Mouse (Mus musculus): ENCODE data around the gene Olfr76. TPM values are rescaled to one million over a fixed set of nuclear protein-coding genes. Genes with fewer than 3 reads are reported as not detected.

The Olfr76 gene
- total and polyA plus RNA-seq, 3 experiments, result 0.03 TPM; not detected in 2

GRCm38 (mm10) chr19:12145452-12145851 lies 22.4 kb upstream of the Olfr76 start:
- H3K9me3 ChIP-seq (replicated peaks; ENCODE audit: insufficient read depth, low read length), result no peaks in the 10 kb centered on the region
- H3K36me3 ChIP-seq (ENCODE audit: control insufficient read depth in 1 of 2, insufficient read depth in 2 of 2, low read length in 2 of 2), result no peaks in the 10 kb centered on the region
- no peak overlapping the region for H3K4me3 ChIP-seq (ENCODE audit: control insufficient read depth in 1 of 2, insufficient read depth in 1 of 2, low read depth in 2 of 2, low read length in 2 of 2)
- H3K9ac ChIP-seq (ENCODE audit: control insufficient read depth, low read depth, low read length, poor library complexity, severe bottlenecking), result no peak overlapping the region
- no peaks in the 10 kb centered on the region for H3K79me2 ChIP-seq (ENCODE audit: control insufficient read depth, insufficient read depth, low read length, poor library complexity)
- H3K27ac ChIP-seq (ENCODE audit: control insufficient read depth, low read depth, low read length), result no peak overlapping the region
- DNase-seq (ENCODE audit: low read depth, low spot score), result no peak
- TF ChIP-seq BHLHE40 (IDR thresholded peaks at IDR 0.05; ENCODE audit: borderline replicate concordance, low read depth, low read length) (no peak), CTCF (IDR thresholded peaks at IDR 0.05 in 2 of 3, conservative IDR thresholded peaks at IDR 0.05 in 1 of 3; ENCODE audit: control insufficient read depth in 1 of 3, insufficient read depth in 1 of 3, low read depth in 2 of 3, low read length in 3 of 3, poor library complexity in 1 of 3, severe bottlenecking in 1 of 3) (no peak), USF1 (IDR thresholded peaks at IDR 0.05; ENCODE audit: low read depth, low read length) (no peak), JUND (IDR thresholded peaks at IDR 0.05; ENCODE audit: low read depth, low read length) (no peak)
- H3K4me1 ChIP-seq (ENCODE audit: control insufficient read depth in 1 of 2, insufficient read depth in 2 of 2, low read length in 2 of 2), result no peaks in the 10 kb centered on the region
- no peaks in the 10 kb centered on the region for H3K27me3 ChIP-seq (ENCODE audit: control insufficient read depth in 1 of 2, insufficient read depth in 2 of 2, low read length in 2 of 2)

- TF ChIP-seq BHLHE40 (IDR thresholded peaks at IDR 0.05; ENCODE audit: borderline replicate concordance, low read depth, low read length) (no peak), EP300 (IDR thresholded peaks at IDR 0.05; ENCODE audit: low read depth in 1 of 2, low read length in 2 of 2) (no peak), CHD1 (IDR thresholded peaks at IDR 0.05; ENCODE audit: low read depth, low read length) (no peak), ZMIZ1 (IDR thresholded peaks at IDR 0.05; ENCODE audit: low read depth, low read length) (no peak), JUND (IDR thresholded peaks at IDR 0.05; ENCODE audit: low read depth, low read length) (no peak)
- Histone ChIP-seq H3K4me3 (ENCODE audit: control insufficient read depth in 1 of 2, insufficient read depth in 1 of 2, low read depth in 2 of 2, low read length in 2 of 2) (no peak overlapping the region), H3K79me2 (ENCODE audit: control insufficient read depth, insufficient read depth, low read length, poor library complexity) (no peaks in the 10 kb centered on the region), H3K4me1 (ENCODE audit: control insufficient read depth in 1 of 2, insufficient read depth in 2 of 2, low read length in 2 of 2) (no peaks in the 10 kb centered on the region), H3K27ac (ENCODE audit: control insufficient read depth, low read depth, low read length) (no peak overlapping the region), H3K9me3 (replicated peaks; ENCODE audit: insufficient read depth, low read length) (no peaks in the 10 kb centered on the region), H3K27me3 (ENCODE audit: control insufficient read depth in 1 of 2, insufficient read depth in 2 of 2, low read length in 2 of 2) (no peaks in the 10 kb centered on the region), H3K36me3 (ENCODE audit: control insufficient read depth in 1 of 2, insufficient read depth in 2 of 2, low read length in 2 of 2) (no peaks in the 10 kb centered on the region), H3K9ac (ENCODE audit: control insufficient read depth, low read depth, low read length, poor library complexity, severe bottlenecking) (no peak overlapping the region)
- DNase-seq (ENCODE audit: low read depth, low spot score), result no peak
Measured at GRCm38 (mm10) chr19:12143356-12143755, 20.4 kb upstream of the Olfr76 start.

DNA sequence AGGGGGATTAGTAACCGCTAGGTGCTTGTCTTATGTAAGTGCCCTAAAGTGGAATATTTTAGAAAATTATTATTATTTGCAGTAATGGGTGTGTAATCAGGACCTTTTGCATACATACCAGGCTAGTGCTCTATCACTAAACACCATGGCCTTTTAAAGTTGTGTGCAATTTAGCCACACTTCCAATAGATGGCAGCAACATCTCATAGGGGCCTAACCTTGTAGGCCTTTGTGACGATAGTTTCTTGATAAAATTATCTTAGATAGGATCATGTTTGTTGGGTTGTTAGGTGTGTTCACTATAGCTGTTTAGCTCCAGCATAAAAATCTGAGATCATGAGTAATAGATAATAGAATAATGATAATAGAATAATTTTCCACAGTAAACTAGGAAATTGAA lies 11.3 kb upstream of the Olfr76 start:
- no peak overlapping the region for H3K27ac ChIP-seq (ENCODE audit: control insufficient read depth, low read depth, low read length)
- H3K36me3 ChIP-seq (ENCODE audit: control insufficient read depth in 1 of 2, insufficient read depth in 2 of 2, low read length in 2 of 2), result no peaks in the 10 kb centered on the region
- DNase-seq (ENCODE audit: low read depth, low spot score), result peak; percentile 16
- H3K27me3 ChIP-seq (ENCODE audit: control insufficient read depth in 1 of 2, insufficient read depth in 2 of 2, low read length in 2 of 2), result no peaks in the 10 kb centered on the region
- H3K9me3 ChIP-seq (replicated peaks; ENCODE audit: insufficient read depth, low read length), result no peaks in the 10 kb centered on the region
- H3K9ac ChIP-seq (ENCODE audit: control insufficient read depth, low read depth, low read length, poor library complexity, severe bottlenecking), result no peak overlapping the region
- TF ChIP-seq TAL1 (IDR thresholded peaks at IDR 0.05; ENCODE audit: low read length) (no peak), CTCF (IDR thresholded peaks at IDR 0.05 in 2 of 3, conservative IDR thresholded peaks at IDR 0.05 in 1 of 3; ENCODE audit: control insufficient read depth in 1 of 3, insufficient read depth in 1 of 3, low read depth in 2 of 3, low read length in 3 of 3, poor library complexity in 1 of 3, severe bottlenecking in 1 of 3) (peak in 2 of 3 experiments; percentile 38 to 46; a peak in 4 of 6 replicates), MAZ (IDR thresholded peaks at IDR 0.05; ENCODE audit: low read depth, low read length) (no peak), SMC3 (IDR thresholded peaks at IDR 0.05; ENCODE audit: low read depth, low read length) (peak; percentile 18), ETS1 (IDR thresholded peaks at IDR 0.05; ENCODE audit: low read depth, low read length) (no peak), RAD21 (IDR thresholded peaks at IDR 0.05; ENCODE audit: low read depth, low read length) (peak; percentile 45)
- H3K4me3 ChIP-seq (ENCODE audit: control insufficient read depth in 1 of 2, insufficient read depth in 1 of 2, low read depth in 2 of 2, low read length in 2 of 2), result no peak overlapping the region
- no peaks in the 10 kb centered on the region for H3K79me2 ChIP-seq (ENCODE audit: control insufficient read depth, insufficient read depth, low read length, poor library complexity)
- no peaks in the 10 kb centered on the region for H3K4me1 ChIP-seq (ENCODE audit: control insufficient read depth in 1 of 2, insufficient read depth in 2 of 2, low read length in 2 of 2)

Data from MEL (cell line).